Mouse (Mus musculus): Measurements from ENCODE around the gene Eif6.

DNA sequence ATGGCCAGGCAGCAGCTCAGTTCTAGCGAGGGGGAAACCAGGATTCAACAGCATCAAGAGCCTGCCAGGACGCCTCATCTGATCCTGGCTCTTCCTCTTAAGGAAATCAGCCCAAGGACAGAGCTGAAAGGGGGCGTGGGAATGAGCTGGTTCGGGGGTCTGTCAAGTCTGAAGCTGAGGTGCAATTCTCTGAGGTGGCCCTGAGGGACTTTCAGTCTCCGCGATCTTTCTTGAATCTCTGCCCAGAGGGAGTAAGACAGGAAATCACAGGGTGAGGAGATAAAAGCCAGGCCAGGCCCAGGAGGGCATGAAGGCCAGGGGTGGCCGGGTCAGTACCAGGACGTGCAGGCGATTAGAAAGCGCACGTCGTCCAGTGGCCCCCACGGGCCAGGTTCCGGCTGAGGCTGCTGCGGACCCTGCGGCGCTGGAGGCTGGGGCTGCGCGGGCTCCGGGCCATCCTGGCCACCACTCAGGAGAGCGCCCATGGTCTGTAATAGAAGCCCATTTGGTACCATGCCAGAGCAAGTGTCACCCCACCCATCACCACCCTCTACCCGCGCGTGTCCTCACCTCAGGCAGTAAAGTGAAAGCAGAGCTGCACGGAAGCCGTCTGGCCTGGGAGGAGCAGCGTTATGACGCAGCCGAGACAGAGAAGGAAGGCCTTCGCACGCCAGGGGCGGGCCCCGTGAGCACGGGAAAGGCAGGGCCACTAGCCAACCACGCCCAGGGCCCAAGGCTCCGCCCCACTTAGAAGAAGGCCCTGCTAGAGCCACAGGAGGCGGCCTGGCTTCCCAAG is 7.9 kb downstream of the Eif6 start:
- peak; percentile 99 for TF ChIP-seq POLR2A (IDR thresholded peaks at IDR 0.05; ENCODE audit: low read depth, low read length)
- TF ChIP-seq CTCF (IDR thresholded peaks at IDR 0.05; ENCODE audit: borderline replicate concordance, insufficient read depth, low read length): no peak

Measured in embryonic fibroblast, embryonic 13.5 days (primary cell).